Mouse (Mus musculus): ENCODE results near the gene Nrp2. TPM values are rescaled to one million over a fixed set of nuclear protein-coding genes. Genes with fewer than 3 reads are reported as not detected.
A peak's percentile ranks its signal among the peaks of the same experiment; 100 is the strongest.

The Nrp2 gene
- polyA plus RNA-seq, 1 experiment = 7.0 TPM

DNA sequence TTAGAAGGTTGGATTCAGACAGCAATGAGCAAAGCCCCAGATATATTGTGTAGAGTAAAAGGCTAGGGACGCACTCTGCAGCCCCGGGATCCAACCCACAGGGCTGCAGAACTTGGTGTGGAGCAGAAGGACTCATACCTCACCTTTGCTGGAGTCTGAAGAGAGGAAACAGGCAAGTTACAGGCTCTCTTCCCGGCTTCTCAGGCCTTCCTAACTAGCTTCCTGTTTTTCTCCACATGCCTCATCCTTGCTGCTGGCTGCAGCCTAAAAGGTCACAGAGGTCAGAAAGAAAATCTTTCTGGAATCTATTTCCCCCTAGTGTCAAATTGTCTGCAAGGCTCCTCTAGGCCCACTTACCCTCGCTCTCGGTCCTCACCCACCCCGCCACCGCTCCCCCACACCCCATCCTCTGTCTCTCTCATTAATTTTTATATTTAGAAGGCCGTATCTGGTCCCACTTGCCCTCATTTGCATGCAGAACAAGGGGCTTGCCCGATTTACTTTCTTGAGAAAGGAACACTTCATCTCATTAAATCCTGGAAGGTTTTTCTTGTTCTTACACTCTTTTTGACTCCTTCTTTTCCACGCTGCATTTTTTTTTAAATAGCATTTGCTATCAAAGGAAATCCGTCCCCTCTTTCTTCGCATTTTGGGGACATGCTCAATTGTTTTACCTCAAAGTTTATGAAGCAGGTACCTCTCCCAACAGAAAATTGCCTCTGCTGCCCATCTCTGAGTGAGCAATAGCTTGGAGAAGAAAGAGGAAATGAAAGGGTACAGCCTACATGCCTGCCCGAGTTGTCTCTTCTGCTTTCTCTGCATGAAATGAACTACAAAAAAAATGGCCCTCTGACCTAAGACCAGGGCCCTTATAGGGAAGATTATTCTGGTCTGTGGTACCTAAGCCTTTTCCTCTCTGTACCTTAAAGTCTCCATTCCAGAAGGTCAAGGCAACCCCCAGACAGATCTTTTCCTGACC is 17.9 kb downstream of the Nrp2 start:
- 74% methylated on average over 13 of the region's 13 CpGs for WGBS
- DNase-seq (ENCODE audit: low read depth, low spot score) = no peak

- DNase-seq (ENCODE audit: low read depth, low spot score) = no peak
- 75% methylated on average over 7 of the region's 7 CpGs for WGBS
Measured at GRCm38 (mm10) chr1:62721706-62722187, 18.7 kb downstream of the Nrp2 start.

DNA sequence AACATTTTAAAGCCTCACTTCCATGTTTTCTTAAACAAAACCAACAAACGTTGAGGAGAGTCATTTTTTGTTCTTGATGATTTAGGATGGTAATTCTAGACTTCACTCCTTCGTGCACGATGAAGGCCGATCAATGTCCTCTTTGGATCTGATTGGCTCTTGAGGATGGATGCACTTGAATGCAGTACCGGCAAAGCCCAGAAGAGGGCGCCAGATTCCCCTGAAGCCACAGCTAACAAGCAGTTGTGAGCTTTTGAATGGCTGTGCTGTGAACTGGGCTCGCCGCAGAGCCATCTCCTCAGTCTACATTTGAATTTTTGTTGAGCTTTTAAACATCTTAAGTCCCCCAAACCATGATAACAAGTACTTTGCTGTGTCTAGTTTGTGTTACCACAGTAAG is 19.4 kb downstream of the Nrp2 start:
- no peak for DNase-seq (ENCODE audit: low read depth, low spot score)
- 74% methylated on average over 8 of the region's 8 CpGs for WGBS

GRCm38 (mm10) chr1:62723891-62724290 is 20.8 kb downstream of the Nrp2 start:
- 85% methylated on average over 5 of the region's 5 CpGs for WGBS
- no peak for DNase-seq (ENCODE audit: low read depth, low spot score)

- 35% methylated on average over 6 of the region's 6 CpGs for WGBS
- DNase-seq (ENCODE audit: low read depth, low spot score) = no peak
Measured at GRCm38 (mm10) chr1:62724461-62725021, 21.5 kb downstream of the Nrp2 start.

DNA sequence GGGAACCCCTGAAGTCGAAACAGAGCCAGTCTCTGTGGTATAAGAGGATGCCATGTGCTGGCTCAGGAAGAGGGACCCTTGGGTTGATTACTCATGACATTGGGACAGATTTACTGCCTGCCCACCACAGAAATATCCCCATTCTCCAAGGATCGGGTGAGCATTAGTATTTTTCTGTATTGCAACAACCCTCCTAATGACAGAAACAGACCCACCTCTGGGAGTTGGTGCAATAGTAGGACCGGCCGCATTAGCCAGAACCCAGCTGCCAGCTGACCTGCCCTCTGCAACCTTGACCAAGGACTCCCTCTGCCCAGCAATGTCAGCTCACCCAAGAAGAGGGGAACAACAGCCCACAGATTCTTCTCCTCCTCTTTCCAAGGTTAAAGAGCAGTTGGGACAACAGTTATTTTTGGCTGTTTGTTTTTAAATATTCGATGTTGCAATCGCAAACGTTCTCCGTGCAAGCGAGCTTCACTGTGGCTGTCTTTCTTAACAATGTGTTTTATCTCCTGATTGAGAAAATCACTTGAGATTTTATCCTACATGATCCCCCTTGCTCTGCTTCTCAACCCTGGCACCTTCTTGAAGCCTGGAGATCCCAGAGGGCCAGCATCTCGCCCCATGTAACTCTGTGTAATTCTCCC is 22.1 kb downstream of the Nrp2 start:
- DNase-seq (ENCODE audit: low read depth, low spot score) = no peak
- 54% methylated on average over 10 of the region's 10 CpGs for WGBS

- WGBS = 68% methylated on average over 4 of the region's 4 CpGs
Measured at GRCm38 (mm10) chr1:62727191-62727590, 24.1 kb downstream of the Nrp2 start.

DNA sequence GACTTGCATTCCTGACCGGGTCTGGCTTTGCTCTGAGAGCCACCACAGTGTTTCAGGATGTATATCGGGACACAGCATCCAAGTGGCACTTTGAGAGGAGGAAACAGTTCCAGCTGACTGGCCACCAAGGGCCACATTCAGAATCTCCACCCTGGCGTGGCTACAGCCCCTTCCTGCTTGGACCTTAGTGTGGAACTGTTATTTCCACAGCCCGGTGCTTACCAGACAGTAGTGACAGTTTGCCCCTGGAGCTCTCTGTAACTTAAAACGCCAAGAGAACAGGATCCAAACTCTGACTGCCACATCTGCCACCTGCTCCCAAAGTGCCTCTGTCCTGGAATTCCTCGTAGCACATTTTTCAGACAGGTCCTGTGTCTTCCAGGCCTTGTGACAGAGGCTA is 25.3 kb downstream of the Nrp2 start:
- 61% methylated on average over 6 of the region's 6 CpGs for WGBS

More at GRCm38 (mm10) chr1:62727191-62727590, 24.1 kb downstream of the Nrp2 start:
- DNase-seq (ENCODE audit: low read depth, low spot score) = no peak

DNA sequence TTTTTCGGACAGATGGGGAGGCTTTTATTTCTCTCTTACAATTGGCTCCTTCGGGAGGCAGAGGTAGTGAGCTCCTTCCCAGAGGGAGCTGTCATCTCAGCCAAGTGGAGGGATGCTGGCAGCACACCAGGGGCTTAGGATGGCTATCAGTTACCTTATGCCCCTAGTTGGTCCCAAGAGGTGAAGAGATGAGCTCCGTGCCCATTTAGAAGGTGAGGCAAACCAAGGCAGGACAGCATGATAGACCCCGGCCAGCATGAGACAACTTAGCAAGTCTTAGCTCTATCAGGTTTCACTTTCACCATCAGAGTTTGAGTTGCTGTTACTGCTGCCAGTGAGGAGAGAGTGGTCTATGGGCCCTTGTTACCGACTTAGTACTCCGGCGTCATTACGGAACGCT is 25.8 kb downstream of the Nrp2 start:
- 77% methylated on average over 9 of the region's 9 CpGs for WGBS
- DNase-seq (ENCODE audit: low read depth, low spot score) = no peak

More for the DNA sequence above, 25.3 kb downstream of the Nrp2 start:
- DNase-seq (ENCODE audit: low read depth, low spot score) = no peak

DNA sequence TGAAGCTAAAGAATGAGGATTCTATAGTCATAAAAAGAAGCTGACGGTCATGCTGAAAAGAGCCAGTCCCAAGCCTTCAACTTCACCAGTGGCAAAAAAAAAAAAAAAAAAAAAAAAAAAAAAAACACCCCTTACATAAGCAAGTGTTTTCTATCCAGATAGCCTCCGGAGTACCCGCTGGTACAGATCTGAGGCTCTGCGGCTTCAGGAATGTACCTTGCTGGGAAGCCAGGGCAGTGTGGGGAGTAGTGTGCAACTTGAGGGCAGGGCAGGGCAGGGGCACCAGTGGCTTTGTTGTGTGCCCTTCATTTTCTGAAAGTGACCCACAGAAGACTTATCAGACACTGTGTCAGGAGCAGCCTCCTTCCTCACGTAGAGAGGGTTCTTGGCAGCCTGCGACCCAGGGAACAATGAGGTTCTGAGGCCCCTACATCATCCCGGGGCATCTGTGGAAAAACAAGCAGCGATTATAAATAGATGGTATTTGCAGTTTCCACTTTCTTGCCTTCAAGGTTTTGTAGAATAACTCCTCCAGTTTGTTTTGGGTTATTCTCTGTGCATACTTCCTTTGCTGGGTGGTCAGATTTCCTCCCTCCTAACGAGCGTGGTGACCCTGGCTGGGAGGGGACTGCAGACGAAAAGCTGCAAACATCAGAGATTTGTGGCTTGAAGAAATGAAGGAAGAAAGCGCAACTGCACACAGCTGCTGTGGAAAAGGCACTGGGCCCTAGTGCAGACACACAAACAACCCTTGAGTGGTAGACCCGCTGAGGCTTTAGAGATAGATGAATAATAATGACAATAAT is 26.5 kb downstream of the Nrp2 start:
- DNase-seq (ENCODE audit: low read depth, low spot score) = no peak
- 66% methylated on average over 13 of the region's 13 CpGs for WGBS

- 64% methylated on average over 6 of the region's 6 CpGs for WGBS
- no peak for DNase-seq (ENCODE audit: low read depth, low spot score)
Measured at GRCm38 (mm10) chr1:62732036-62732435, 29.0 kb downstream of the Nrp2 start.

DNA sequence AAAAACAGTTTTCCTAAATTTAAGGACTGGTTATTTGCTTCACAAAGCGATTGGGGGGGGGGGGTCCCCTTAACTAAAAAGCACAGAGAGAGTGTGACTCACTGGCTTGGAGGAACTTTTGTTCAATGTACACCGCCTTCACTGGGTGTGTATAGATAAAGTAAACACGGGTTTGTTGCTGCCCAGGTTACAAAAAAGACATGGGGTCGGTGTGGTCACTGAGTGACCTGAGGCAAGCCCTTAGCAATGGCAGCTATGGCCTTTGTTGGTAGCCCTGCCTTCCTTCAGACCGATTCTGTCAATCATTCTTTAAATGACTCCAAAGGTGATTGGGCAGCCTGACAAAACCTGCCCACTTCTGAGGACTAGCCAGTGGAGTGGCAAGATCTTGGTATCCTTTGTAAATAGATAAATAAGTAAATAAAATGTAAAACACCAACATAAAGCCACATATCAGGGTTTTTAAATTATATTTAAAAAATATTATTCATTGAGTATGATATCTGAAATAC is 31.4 kb downstream of the Nrp2 start:
- WGBS = 32% methylated on average over 5 of the region's 5 CpGs

DNA sequence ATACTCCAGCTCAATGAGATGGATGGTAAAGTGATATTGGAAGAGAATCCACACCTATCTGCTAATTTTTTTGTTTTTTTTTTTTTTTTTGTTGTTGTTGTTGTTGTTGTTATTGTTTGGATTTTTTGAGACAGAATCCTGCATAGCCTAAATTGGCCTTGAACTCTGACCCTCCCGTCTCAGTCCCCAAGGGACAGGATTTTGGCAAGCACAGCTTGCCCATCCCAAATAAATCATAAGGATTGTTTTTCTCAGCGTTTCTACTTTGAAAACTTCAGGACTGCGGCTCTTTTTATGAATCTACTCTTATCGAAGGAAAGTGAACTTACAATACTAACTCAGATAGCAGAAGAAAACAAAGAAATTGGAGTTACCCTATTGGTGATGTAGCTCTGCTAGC is 31.9 kb downstream of the Nrp2 start:
- 58% methylated on average over 4 of the region's 4 CpGs for WGBS
- no peak for DNase-seq (ENCODE audit: low read depth, low spot score)

More for the DNA sequence above, 31.4 kb downstream of the Nrp2 start:
- peak; percentile 40 for DNase-seq (ENCODE audit: low read depth, low spot score)

DNA sequence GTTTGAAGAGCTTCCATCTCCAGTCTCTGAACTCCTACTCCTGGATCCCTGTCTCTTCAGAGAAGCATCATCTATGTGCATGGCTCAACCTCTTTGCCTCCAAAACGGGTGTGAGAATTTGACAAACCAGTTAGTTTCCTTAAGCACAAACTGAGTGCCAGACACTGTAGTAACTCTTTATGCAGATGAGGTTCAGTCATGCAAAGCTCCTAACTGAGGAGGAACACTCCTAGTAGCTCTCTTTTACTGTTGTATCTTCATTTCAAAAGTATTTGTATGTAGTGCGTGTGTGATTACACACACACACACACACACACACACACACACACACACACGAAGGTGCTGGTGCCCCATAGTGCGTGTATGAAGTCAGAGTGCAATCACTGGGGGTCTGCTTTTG is 32.8 kb downstream of the Nrp2 start:
- 64% methylated on average over 4 of the region's 4 CpGs for WGBS
- no peak for DNase-seq (ENCODE audit: low read depth, low spot score)

- 43% methylated on average over 8 of the region's 8 CpGs for WGBS
- DNase-seq (ENCODE audit: low read depth, low spot score) = no peak
Measured at GRCm38 (mm10) chr1:62736455-62737012, 33.4 kb downstream of the Nrp2 start.

- 44% methylated on average over 11 of the region's 11 CpGs for WGBS
- peak; percentile 61 for DNase-seq (ENCODE audit: low read depth, low spot score)
Measured at GRCm38 (mm10) chr1:62738165-62738564, 35.1 kb downstream of the Nrp2 start.

GRCm38 (mm10) chr1:62742092-62742491 is 39.0 kb downstream of the Nrp2 start:
- WGBS = 16% methylated on average over 3 of the region's 3 CpGs
- DNase-seq (ENCODE audit: low read depth, low spot score) = no peak

DNA sequence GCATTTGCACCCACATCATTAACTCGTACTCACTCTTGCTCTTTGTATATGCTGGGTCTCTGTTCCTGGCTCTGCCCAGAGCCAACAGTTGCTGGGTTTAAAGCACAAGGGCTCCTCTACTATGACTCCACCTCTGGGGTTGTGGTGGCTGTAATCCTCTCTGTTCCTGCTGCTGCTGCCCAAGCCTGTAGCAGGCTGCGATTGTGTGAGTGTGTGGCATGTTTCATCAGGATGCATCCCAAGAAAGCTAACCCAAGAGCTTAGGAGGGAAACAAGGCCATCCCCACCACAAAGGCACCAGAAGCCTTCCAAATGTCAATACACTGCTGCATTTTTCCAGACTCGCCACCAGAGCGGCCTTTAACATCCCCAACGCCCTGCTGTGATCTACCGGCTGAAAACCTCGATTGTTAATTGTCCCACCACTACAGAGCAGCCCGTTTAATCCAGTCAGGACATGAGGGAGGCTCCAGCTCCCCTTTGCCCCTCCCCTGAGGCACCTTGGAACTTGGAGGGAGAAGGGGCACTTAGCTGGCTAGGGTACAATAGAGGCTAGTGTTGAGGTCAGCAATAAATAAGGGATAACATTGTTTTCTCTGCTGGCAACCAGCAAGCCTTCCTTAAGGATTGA is 40.1 kb downstream of the Nrp2 start:
- WGBS = 43% methylated on average over 8 of the region's 8 CpGs
- DNase-seq (ENCODE audit: low read depth, low spot score) = no peak

DNA sequence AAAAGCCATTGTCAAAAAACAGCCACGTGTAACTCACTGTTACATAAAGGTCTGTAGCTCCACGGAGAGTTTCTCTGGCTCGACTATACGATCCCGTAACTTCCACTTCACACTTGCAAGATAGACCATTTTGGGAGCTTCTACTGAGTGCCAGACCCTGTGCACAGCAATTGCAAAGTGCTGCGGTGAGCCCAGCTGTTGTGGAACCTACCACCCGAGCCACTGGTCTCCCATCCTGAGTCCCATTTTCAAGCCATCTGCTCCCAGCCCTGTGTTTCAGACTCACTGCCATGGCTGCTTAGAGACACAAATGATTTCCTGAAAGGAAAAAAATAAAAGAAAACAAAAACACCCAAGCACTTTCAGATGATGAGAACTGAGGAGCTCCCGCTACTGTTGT is 42.8 kb downstream of the Nrp2 start:
- no peak for DNase-seq (ENCODE audit: low read depth, low spot score)
- WGBS = 88% methylated on average over 8 of the region's 8 CpGs

Data from large intestine, adult 2 months (tissue).